Mouse (Mus musculus) limb, embryonic 13.5 days (tissue): ENCODE measurements at regions not wholly inside any gene's neighbourhood (a gene's known extent, or its start where the extent isn't known, plus 50 kb on each side); places are given as distances from the start of the nearest gene placed in this dataset.

Source experiments
- ATAC-seq: fragments of 200-750 bp; cut with Nextera tagmentation; 2 replicates; pipeline ENCODE4 v1.8.0; 2017; ENCODE audit warnings: low read depth, moderate number of reproducible peaks, moderate TSS enrichment; ENCODE audit not compliant: low FRiP score
- H3K27ac ChIP-seq: fragments of 300-500 bp; sonication (generic); 2 replicates; pipeline ENCODE4 v1.5.1; 2015; ENCODE audit warnings: inconsistent platforms, mild to moderate bottlenecking, moderate library complexity
- H3K27me3 ChIP-seq: fragments of 300-500 bp; sonication (generic); 2 replicates; pipeline ENCODE4 v1.6.1; 2015; ENCODE audit warnings: mild to moderate bottlenecking, inconsistent platforms
- H3K36me3 ChIP-seq: fragments of 300-500 bp; sonication (generic); 2 replicates; pipeline ENCODE4 v1.6.1; 2015; ENCODE audit warnings: inconsistent platforms, mild to moderate bottlenecking, moderate library complexity
- H3K4me1 ChIP-seq: fragments of 300-500 bp; sonication (generic); 2 replicates; pipeline ENCODE4 v1.6.1; 2015; ENCODE audit warnings: inconsistent platforms
- H3K4me2 ChIP-seq: fragments of 300-500 bp; sonication (generic); replicated peaks from 2 replicates; pipeline ENCODE4 v1.6.1; 2015; ENCODE audit warnings: inconsistent platforms, mild to moderate bottlenecking, moderate library complexity
- H3K4me3 ChIP-seq: fragments of 300-500 bp; sonication (generic); 2 replicates; pipeline ENCODE4 v1.5.1; 2015; ENCODE audit warnings: moderate library complexity, mild to moderate bottlenecking, inconsistent platforms
- H3K9ac ChIP-seq: fragments of 300-500 bp; sonication (generic); 2 replicates; pipeline ENCODE4 v1.6.1; 2015; ENCODE audit warnings: mild to moderate bottlenecking, inconsistent platforms
- H3K9me3 ChIP-seq: fragments of 300-500 bp; sonication (generic); 2 replicates; pipeline ENCODE4 v1.6.1; 2016; ENCODE audit warnings: inconsistent platforms
- WGBS: fragments of 180-500 bp; shearing (Covaris S2); methylation state at CpG from one replicate; pipeline ENCODE4 v1.1.7; 2015; 5-methylcytosine and 5-hydroxymethylcytosine counted together

DNA sequence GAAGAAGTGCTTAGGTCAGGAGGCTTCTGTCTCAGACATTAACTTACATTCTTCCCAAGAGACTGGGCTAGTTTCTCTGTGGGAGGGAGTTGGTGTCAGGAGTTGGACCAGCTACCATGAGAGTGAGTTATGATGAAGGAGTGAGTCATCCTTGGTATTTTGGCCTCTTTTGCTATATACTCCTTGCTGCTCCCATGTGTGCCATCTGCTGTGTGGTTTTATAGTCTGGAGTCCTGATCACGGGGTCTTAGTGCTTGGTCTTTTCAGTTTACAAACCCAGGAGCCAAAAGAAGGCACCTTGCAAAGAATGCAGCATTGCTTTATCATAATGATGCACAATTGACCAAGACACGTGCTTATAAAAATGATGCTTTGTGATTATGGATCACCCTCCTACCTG, 56.6 kb downstream of the Zfp503 start:
- H3K9ac ChIP-seq, result no peak overlapping the region
- H3K4me1 ChIP-seq, result 0 out of 2 replicates have a peak, but pooled peaks cover 6% of the 10 kb centered on the region
- ATAC-seq, result no peak
- H3K9me3 ChIP-seq, result no peaks in the 10 kb centered on the region
- no peaks in the 10 kb centered on the region for H3K36me3 ChIP-seq
- H3K4me2 ChIP-seq, result no peak overlapping the region
- H3K27me3 ChIP-seq, result 0 out of 2 replicates have a peak, but pooled peaks cover 4% of the 10 kb centered on the region
- WGBS, result 75% methylated on average over 2 of the region's 2 CpGs
- no peak overlapping the region for H3K27ac ChIP-seq
- H3K4me3 ChIP-seq, result no peak overlapping the region

DNA sequence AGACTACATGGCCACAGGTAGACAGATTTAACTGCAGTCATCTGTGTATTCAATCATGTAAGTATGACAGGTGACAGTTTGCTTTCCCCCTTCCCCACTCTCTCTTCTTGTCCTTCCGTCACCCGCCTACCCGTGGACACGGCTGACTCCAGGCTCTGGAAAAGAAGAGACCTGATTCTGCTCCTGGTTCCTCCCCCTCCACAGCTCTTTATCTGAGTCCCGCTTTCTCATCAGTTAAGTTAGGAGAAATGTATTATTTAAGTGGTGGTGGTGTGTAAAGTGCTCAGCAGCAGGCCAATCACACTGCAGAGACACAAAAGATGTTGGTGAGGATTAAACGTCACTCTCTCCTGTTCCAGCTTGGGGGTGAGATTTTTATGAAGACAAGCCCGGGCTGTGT, 57.5 kb downstream of the Zfp503 start:
- no peak overlapping the region for H3K9ac ChIP-seq
- no peaks in the 10 kb centered on the region for H3K9me3 ChIP-seq
- no peak overlapping the region for H3K4me3 ChIP-seq
- 72% methylated on average over 7 of the region's 7 CpGs for WGBS
- no peak overlapping the region for H3K27ac ChIP-seq
- no peak for ATAC-seq
- H3K4me1 ChIP-seq, result 0 out of 2 replicates have a peak, but pooled peaks cover 6% of the 10 kb centered on the region
- no peak overlapping the region for H3K4me2 ChIP-seq
- H3K27me3 ChIP-seq, result 0 out of 2 replicates have a peak, but pooled peaks cover 4% of the 10 kb centered on the region
- H3K36me3 ChIP-seq, result no peaks in the 10 kb centered on the region

DNA sequence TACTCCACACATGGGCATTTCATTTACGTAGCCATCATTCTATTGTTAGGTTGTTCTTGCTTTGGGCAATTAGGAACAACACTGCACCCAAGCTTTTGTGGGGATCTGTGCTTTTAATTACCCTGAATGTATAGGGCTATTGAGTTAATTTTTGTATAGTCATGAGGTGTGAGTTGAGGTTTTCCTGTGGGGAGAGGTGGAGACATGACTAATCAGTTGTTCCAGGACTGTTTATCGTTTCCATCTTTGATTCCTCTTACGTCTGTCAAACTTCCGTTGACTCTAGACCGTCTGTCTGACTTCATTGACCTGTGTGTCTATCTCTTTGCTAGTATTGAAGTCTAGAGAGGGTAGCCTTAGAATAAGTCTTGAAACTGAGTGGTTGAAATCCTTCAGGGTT, 60.4 kb downstream of the Zfp503 start:
- no peak for ATAC-seq
- H3K4me1 ChIP-seq, result 0 out of 2 replicates have a peak, but pooled peaks cover 6% of the 10 kb centered on the region
- no peak overlapping the region for H3K9ac ChIP-seq
- 69% methylated on average over 5 of the region's 5 CpGs for WGBS
- H3K4me2 ChIP-seq, result no peak overlapping the region
- H3K27ac ChIP-seq, result no peak overlapping the region
- H3K27me3 ChIP-seq, result 0 out of 2 replicates have a peak, but pooled peaks cover 4% of the 10 kb centered on the region
- H3K9me3 ChIP-seq, result no peaks in the 10 kb centered on the region
- no peak overlapping the region for H3K4me3 ChIP-seq
- no peaks in the 10 kb centered on the region for H3K36me3 ChIP-seq

GRCm38 (mm10) chr14:21916671-21917070, 67.9 kb upstream of the Comtd1 start:
- H3K4me3 ChIP-seq, result no peak overlapping the region
- no peaks in the 10 kb centered on the region for H3K27me3 ChIP-seq
- no peaks in the 10 kb centered on the region; the same call in 1 of the 2 replicates for H3K9me3 ChIP-seq
- ATAC-seq, result no peak
- H3K4me1 ChIP-seq, result no peaks in the 10 kb centered on the region
- 72% methylated on average over 3 of the region's 3 CpGs for WGBS
- no peaks in the 10 kb centered on the region for H3K36me3 ChIP-seq
- no peak overlapping the region for H3K27ac ChIP-seq
- no peak overlapping the region for H3K4me2 ChIP-seq
- H3K9ac ChIP-seq, result no peak overlapping the region

DNA sequence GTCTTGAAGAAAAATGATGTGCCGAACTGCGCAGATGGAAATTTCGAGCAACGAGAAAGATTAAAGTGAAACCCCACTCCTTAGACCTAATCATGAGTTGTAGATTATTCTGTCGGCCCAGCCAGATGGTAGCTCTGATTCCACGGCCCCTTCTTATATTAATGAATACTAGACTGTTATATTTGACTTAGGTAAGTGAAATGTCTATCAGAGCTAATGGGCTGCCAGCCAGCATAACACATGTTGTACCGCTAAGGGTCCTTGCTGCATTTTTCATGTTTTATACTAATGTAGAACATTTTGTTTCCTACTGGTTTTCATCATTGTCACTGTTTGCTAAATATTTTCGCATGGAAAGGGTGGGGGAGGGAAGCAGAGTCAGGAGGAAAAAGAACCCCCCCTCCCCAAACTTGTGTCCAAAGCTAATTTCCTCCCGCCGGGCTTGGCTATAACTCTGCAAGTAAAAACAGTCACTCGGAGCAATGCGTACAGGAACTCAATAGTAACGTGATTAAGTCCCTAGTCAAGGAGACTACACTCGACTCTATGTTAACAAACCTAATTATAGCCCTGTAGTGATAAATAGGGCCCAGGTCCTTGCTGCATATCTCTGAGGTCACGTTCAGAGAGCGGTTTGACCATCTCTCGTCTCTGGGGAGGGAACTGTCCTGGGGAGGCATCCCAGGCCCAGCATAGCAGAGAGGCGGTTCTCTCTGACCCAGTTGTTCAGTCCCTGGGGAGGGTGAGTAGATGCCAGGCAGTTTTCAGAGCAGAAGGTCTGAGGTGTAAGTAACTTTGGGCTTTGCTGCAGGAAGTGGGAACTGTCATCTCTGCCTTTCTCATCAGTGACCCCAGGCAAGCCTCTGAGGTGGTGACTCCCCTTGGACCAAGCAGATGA, 56.0 kb upstream of the Comtd1 start:
- H3K9me3 ChIP-seq, result peaks cover 6% of the 10 kb centered on the region
- peak overlapping the region; percentile 25 for H3K4me3 ChIP-seq
- H3K36me3 ChIP-seq, result no peaks in the 10 kb centered on the region
- peaks cover 19% of the 10 kb centered on the region for H3K27me3 ChIP-seq
- peak overlapping the region; percentile 79; the same call in 1 of the 2 replicates for H3K27ac ChIP-seq
- peak; percentile 41 for ATAC-seq
- peaks cover 45% of the 10 kb centered on the region for H3K4me1 ChIP-seq
- H3K9ac ChIP-seq, result no peak overlapping the region
- WGBS, result 6% methylated on average over 18 of the region's 18 CpGs
- peak overlapping the region; percentile 60 for H3K4me2 ChIP-seq

GRCm38 (mm10) chr14:21903562-21904497, 55.1 kb upstream of the Comtd1 start:
- Histone ChIP-seq H3K27me3 (peaks cover 24% of the 10 kb centered on the region), H3K4me2 (peak overlapping the region; percentile 60), H3K9ac (peak overlapping the region; percentile 31), H3K27ac (peak overlapping the region; percentile 79), H3K4me3 (peak overlapping the region; percentile 25), H3K36me3 (no peaks in the 10 kb centered on the region), H3K4me1 (peaks cover 45% of the 10 kb centered on the region), H3K9me3 (peaks cover 6% of the 10 kb centered on the region)
- ATAC-seq, result peak; percentile 51
- WGBS, result 5% methylated on average over 23 of the region's 23 CpGs

DNA sequence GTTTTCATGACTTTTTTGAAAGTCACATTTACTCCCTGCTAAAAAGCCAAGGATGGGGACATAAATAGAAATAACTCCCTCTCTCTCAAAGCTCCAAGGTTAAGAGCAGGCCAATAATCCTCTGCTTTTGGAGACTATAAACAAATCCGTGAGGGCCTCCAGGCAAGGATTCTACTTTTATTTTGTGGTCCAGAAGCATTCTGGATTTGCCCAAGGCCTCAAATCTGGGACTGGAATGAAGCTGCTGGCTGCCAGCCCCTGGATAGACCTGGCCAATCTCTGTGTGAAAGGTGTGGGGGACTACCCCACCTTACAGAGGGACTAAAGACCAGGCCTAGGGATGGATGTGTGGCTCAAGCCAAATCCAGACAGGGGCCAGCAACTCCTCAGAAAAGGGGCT, 54.1 kb upstream of the Comtd1 start:
- Histone ChIP-seq H3K9ac (no peak overlapping the region), H3K4me3 (no peak overlapping the region), H3K27me3 (peaks cover 28% of the 10 kb centered on the region), H3K4me2 (no peak overlapping the region), H3K36me3 (no peaks in the 10 kb centered on the region), H3K4me1 (peaks cover 45% of the 10 kb centered on the region), H3K9me3 (peaks cover 6% of the 10 kb centered on the region), H3K27ac (0 out of 2 replicates have a peak overlapping the region, but pooled peaks have one; percentile 39)
- no peak for ATAC-seq
- 42% methylated on average over 1 of the region's 1 CpGs for WGBS

- Histone ChIP-seq H3K4me3 (no peak overlapping the region), H3K4me2 (no peak overlapping the region), H3K9ac (no peak overlapping the region), H3K9me3 (peaks cover 6% of the 10 kb centered on the region), H3K4me1 (peaks cover 45% of the 10 kb centered on the region), H3K36me3 (no peaks in the 10 kb centered on the region), H3K27ac (no peak overlapping the region), H3K27me3 (peaks cover 29% of the 10 kb centered on the region)
- ATAC-seq, result no peak
- 75% methylated on average over 3 of the region's 3 CpGs for WGBS
Measured at GRCm38 (mm10) chr14:21902456-21902855, 53.7 kb upstream of the Comtd1 start.

DNA sequence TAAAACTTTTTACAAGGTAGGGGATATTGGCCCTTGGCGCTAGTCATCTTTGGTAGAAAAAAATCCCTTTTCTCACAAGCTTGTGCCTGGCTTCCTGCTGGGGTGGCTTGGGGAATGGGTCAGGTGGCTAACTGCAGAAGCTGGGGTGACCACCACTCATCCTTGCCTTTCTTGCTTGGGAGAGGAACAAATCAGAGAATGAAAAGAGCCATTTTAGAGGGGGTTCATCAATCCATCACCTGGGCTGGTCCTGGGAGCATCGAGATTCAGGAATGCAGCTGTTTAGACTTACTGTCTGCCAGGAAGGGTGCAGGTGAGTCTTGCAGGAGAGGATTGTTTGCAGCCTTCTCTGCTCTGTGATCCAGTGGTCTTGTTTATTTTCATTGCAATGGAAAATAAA, 52.2 kb upstream of the Comtd1 start:
- H3K9me3 ChIP-seq, result peaks cover 6% of the 10 kb centered on the region

GRCm38 (mm10) chr14:21900516-21900915, 51.7 kb upstream of the Comtd1 start:
- WGBS, result 18% methylated on average over 1 of the region's 1 CpGs
- ATAC-seq, result no peak

More for the DNA sequence above, 52.2 kb upstream of the Comtd1 start:
- Histone ChIP-seq H3K9ac (no peak overlapping the region), H3K4me1 (peaks cover 38% of the 10 kb centered on the region), H3K27me3 (peaks cover 27% of the 10 kb centered on the region), H3K4me3 (no peak overlapping the region), H3K27ac (no peak overlapping the region), H3K36me3 (no peaks in the 10 kb centered on the region), H3K4me2 (no peak overlapping the region)
- 61% methylated on average over 2 of the region's 2 CpGs for WGBS
- ATAC-seq, result no peak

More at GRCm38 (mm10) chr14:21900516-21900915, 51.7 kb upstream of the Comtd1 start:
- H3K36me3 ChIP-seq, result no peaks in the 10 kb centered on the region
- no peak overlapping the region for H3K4me2 ChIP-seq
- no peak overlapping the region for H3K4me3 ChIP-seq
- H3K9me3 ChIP-seq, result peaks cover 6% of the 10 kb centered on the region
- no peak overlapping the region for H3K9ac ChIP-seq
- no peak overlapping the region for H3K27ac ChIP-seq
- peaks cover 23% of the 10 kb centered on the region for H3K27me3 ChIP-seq
- peaks cover 36% of the 10 kb centered on the region for H3K4me1 ChIP-seq
